Mouse (Mus musculus) midbrain, embryonic 16.5 days (tissue): ENCODE data around the gene Tfap2e. TPM values are rescaled to one million over a fixed set of nuclear protein-coding genes. Genes with fewer than 3 reads are reported as not detected.

Experiments used
- ATAC-seq: fragments of 200-750 bp; cut with Nextera tagmentation; 2 replicates; pipeline ENCODE4 v1.8.0; 2017; ENCODE audit warnings: moderate TSS enrichment
- H3K27ac ChIP-seq: fragments of 300-500 bp; sonication (generic); 2 replicates; pipeline ENCODE4 v1.5.1; 2014; ENCODE audit warnings: mild to moderate bottlenecking, low read length, mixed read lengths
- H3K27me3 ChIP-seq: fragments of 300-500 bp; sonication (generic); 2 replicates; pipeline ENCODE4 v1.6.1; 2014; ENCODE audit warnings: low read depth, low read length, mixed read lengths; ENCODE audit not compliant: control insufficient read depth, insufficient read depth
- H3K36me3 ChIP-seq: fragments of 300-500 bp; sonication (generic); 2 replicates; pipeline ENCODE4 v1.6.1; 2014; ENCODE audit warnings: mild to moderate bottlenecking, low read length, moderate library complexity, mixed read lengths; ENCODE audit not compliant: control insufficient read depth, insufficient read depth
- H3K4me1 ChIP-seq: fragments of 300-500 bp; sonication (generic); 2 replicates; pipeline ENCODE4 v1.6.1; 2014; ENCODE audit warnings: mild to moderate bottlenecking, low read length, mixed read lengths; ENCODE audit not compliant: control insufficient read depth, insufficient read depth
- H3K4me2 ChIP-seq: fragments of 300-500 bp; sonication (generic); 2 replicates; pipeline ENCODE4 v1.6.1; 2014; ENCODE audit warnings: mild to moderate bottlenecking, low read length, mixed read lengths
- H3K4me3 ChIP-seq: fragments of 300-500 bp; sonication (generic); 2 replicates; pipeline ENCODE4 v1.5.1; 2014; ENCODE audit warnings: low read depth, mild to moderate bottlenecking, low read length, moderate library complexity, mixed read lengths
- H3K9ac ChIP-seq: fragments of 300-500 bp; sonication (generic); 2 replicates; pipeline ENCODE4 v1.6.1; 2014; ENCODE audit warnings: low read depth, low read length, mixed read lengths
- H3K9me3 ChIP-seq: fragments of 300-500 bp; sonication (generic); replicated peaks from 2 replicates; pipeline ENCODE4 v1.6.1; 2014; ENCODE audit warnings: mild to moderate bottlenecking, low read length, mixed read lengths; ENCODE audit not compliant: control insufficient read depth, poor library complexity, severe bottlenecking
- WGBS: fragments of 180-500 bp; shearing (Covaris S2); extraction: QIAGEN DNeasy Blood & Tissue Kit; methylation state at CpG from one replicate; pipeline ENCODE4 v1.1.7; 2014; 5-methylcytosine and 5-hydroxymethylcytosine counted together
- polyA plus RNA-seq: library from polyadenylated mRNA; unstranded; fragments of >200 nt; fragmentation: Nextera tagmentation; extraction: Ambion mirVana; gene quantifications from 2 replicates; pipeline ENCODE4 v1.2.1, GENCODE M21; 2015

Gene Tfap2e
- polyA plus RNA-seq: 0.09 and 0.22 TPM in 2 replicates

GRCm38 (mm10) chr4:126736001-126736414 is at the start of gene Tfap2e:
Tfap2e (minus strand) TSS chr4:126736240.
- H3K4me1 ChIP-seq: no peaks in the 10 kb centered on the region; the same call in 1 of the 2 replicates
- H3K27ac ChIP-seq: no peak within 1 kb of the TSS
- peaks cover 61% of the 10 kb centered on the region for H3K27me3 ChIP-seq
- no peak within 1 kb of the TSS for H3K9ac ChIP-seq
- 1% methylated on average over 32 of the region's 32 CpGs for WGBS
- no peaks in the 10 kb centered on the region for H3K36me3 ChIP-seq
- H3K9me3 ChIP-seq: no peaks in the 10 kb centered on the region
- peak within 1 kb of the TSS; percentile 47 for H3K4me2 ChIP-seq
- ATAC-seq: no peak
- peak within 1 kb of the TSS; percentile 28 for H3K4me3 ChIP-seq

DNA sequence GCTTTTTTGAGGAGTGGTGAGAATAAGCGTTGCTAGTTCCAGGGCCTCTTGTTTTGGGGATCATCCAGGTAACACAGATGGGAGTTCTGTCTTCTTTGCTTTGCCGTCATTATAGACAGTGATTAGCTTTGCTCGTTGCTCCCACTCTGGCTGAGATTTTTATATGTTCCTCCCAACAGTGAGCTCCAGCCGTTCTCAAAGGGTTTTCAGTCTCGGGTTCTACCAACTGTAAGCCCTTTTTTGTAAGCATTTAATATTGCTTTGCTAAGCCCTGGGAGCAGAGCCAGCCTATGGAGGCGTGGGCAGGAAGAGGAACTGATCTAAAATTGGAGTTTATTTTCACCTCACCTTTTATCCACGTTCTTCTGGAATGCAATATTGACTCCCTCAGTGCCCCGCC is 47.0 kb upstream of the Tfap2e start:
- Histone ChIP-seq H3K36me3 (peaks cover 2% of the 10 kb centered on the region; the same call in 1 of the 2 replicates), H3K4me2 (no peak overlapping the region), H3K27ac (peak overlapping the region; percentile 5), H3K4me3 (no peak overlapping the region), H3K9ac (no peak overlapping the region), H3K9me3 (no peaks in the 10 kb centered on the region), H3K4me1 (peaks cover 35% of the 10 kb centered on the region), H3K27me3 (no peaks in the 10 kb centered on the region)
- WGBS: 78% methylated on average over 8 of the region's 8 CpGs
- ATAC-seq: no peak

DNA sequence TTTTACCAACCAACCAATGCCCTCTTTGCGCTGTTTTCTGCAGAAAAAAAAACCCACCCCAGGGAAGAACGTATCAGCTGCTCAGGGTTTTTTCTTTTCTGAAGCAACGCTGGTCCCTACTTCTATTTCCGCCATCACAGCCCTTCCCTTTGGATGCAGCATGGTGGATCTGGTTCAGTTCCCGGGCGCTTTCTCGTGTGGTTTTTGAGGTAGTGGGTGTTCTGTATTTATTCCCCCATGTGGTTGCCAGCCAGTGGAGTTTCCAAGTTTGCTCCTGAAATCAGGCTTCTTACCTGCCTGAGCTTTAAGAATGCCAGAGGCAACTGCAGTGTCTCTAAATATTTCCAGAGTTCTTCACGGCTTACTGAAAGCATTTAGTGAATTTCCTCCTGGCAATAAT is 46.5 kb upstream of the Tfap2e start:
- WGBS: 88% methylated on average over 8 of the region's 8 CpGs
- no peaks in the 10 kb centered on the region for H3K9me3 ChIP-seq
- no peak for ATAC-seq
- H3K4me3 ChIP-seq: no peak overlapping the region
- no peak overlapping the region for H3K4me2 ChIP-seq
- H3K36me3 ChIP-seq: peaks cover 1% of the 10 kb centered on the region; the same call in 1 of the 2 replicates
- no peak overlapping the region; the same call in 1 of the 2 replicates for H3K27ac ChIP-seq
- H3K27me3 ChIP-seq: no peaks in the 10 kb centered on the region
- no peak overlapping the region for H3K9ac ChIP-seq
- peaks cover 38% of the 10 kb centered on the region for H3K4me1 ChIP-seq

GRCm38 (mm10) chr4:126781871-126782270 is 45.8 kb upstream of the Tfap2e start:
- Histone ChIP-seq H3K4me2 (no peak overlapping the region), H3K27ac (no peak overlapping the region), H3K27me3 (no peaks in the 10 kb centered on the region), H3K4me3 (no peak overlapping the region), H3K9me3 (no peaks in the 10 kb centered on the region), H3K9ac (no peak overlapping the region), H3K4me1 (peaks cover 44% of the 10 kb centered on the region), H3K36me3 (no peaks in the 10 kb centered on the region)
- WGBS: 62% methylated on average over 3 of the region's 3 CpGs
- ATAC-seq: no peak

- WGBS: 29% methylated on average over 12 of the region's 12 CpGs
- peak overlapping the region; percentile 23 for H3K4me2 ChIP-seq
- H3K27me3 ChIP-seq: no peaks in the 10 kb centered on the region
- no peak overlapping the region for H3K4me3 ChIP-seq
- peak overlapping the region; percentile 18; the same call in 1 of the 2 replicates for H3K9ac ChIP-seq
- H3K9me3 ChIP-seq: no peaks in the 10 kb centered on the region
- 0 out of 2 replicates have a peak, but pooled peaks have one; percentile 27 for ATAC-seq
- no peaks in the 10 kb centered on the region for H3K36me3 ChIP-seq
- peaks cover 44% of the 10 kb centered on the region for H3K4me1 ChIP-seq
- peak overlapping the region; percentile 59 for H3K27ac ChIP-seq
Observed at GRCm38 (mm10) chr4:126779826-126780775, 44.1 kb upstream of the Tfap2e start.

DNA sequence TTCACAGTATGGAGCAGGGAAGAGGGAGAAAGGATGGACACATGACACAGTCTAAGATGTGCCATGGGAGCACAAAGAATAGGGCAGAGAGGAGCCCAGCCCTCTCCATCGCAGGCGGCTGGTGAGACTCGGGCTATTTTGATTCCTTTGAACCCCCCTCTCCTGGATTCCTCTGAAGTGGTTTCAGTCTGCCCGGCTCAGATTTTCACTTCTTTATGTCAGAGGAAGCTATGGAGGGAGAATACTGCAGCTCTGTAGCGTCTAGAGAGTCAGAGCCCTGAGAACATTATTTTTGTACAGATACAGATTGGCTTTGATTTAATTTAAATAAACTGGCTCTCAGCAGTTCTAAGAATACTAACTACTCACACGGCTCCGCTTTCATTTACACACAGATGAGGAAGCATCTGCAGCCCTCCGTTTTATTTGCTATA is 43.1 kb upstream of the Tfap2e start:
- WGBS: 15% methylated on average over 8 of the region's 8 CpGs
- peak; percentile 70; the same call in 1 of the 2 replicates for ATAC-seq
- no peak overlapping the region for H3K4me3 ChIP-seq
- no peaks in the 10 kb centered on the region for H3K9me3 ChIP-seq
- no peaks in the 10 kb centered on the region for H3K27me3 ChIP-seq
- peak overlapping the region; percentile 79 for H3K27ac ChIP-seq
- peak overlapping the region; percentile 48; the same call in 1 of the 2 replicates for H3K9ac ChIP-seq
- H3K4me2 ChIP-seq: peak overlapping the region; percentile 23
- no peaks in the 10 kb centered on the region for H3K36me3 ChIP-seq
- peaks cover 44% of the 10 kb centered on the region for H3K4me1 ChIP-seq

DNA sequence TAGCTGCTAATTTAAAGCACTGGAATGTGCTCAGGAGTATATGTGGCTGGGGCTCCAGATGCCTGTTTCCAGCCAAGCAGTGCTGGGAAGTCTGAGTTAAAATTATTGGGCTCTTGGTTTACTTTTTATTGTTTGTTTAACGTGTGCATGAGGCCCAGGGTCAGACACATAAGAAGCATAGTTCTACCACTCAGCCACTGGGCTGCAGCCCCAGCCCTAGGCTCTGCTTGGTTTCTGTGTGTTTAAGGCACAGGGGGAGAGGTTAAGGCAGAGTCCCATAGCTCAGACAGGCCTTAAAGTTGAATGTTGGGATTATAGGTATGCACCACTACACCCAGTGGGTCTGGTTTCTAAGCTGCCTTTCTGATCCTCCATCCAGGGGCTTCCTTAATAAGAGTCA is 39.1 kb upstream of the Tfap2e start:
- Histone ChIP-seq H3K4me3 (no peak overlapping the region), H3K9ac (no peak overlapping the region), H3K4me2 (no peak overlapping the region), H3K27me3 (no peaks in the 10 kb centered on the region), H3K27ac (no peak overlapping the region), H3K36me3 (no peaks in the 10 kb centered on the region), H3K4me1 (peaks cover 25% of the 10 kb centered on the region), H3K9me3 (no peaks in the 10 kb centered on the region)
- no peak for ATAC-seq
- 89% methylated on average over 1 of the region's 1 CpGs for WGBS

- Histone ChIP-seq H3K9me3 (no peaks in the 10 kb centered on the region), H3K9ac (no peak overlapping the region), H3K4me2 (no peak overlapping the region), H3K4me1 (peaks cover 12% of the 10 kb centered on the region), H3K27ac (no peak overlapping the region), H3K27me3 (no peaks in the 10 kb centered on the region), H3K36me3 (no peaks in the 10 kb centered on the region), H3K4me3 (no peak overlapping the region)
- WGBS: 86% methylated on average over 6 of the region's 6 CpGs
- ATAC-seq: no peak
Observed at GRCm38 (mm10) chr4:126773871-126774270, 37.8 kb upstream of the Tfap2e start.

DNA sequence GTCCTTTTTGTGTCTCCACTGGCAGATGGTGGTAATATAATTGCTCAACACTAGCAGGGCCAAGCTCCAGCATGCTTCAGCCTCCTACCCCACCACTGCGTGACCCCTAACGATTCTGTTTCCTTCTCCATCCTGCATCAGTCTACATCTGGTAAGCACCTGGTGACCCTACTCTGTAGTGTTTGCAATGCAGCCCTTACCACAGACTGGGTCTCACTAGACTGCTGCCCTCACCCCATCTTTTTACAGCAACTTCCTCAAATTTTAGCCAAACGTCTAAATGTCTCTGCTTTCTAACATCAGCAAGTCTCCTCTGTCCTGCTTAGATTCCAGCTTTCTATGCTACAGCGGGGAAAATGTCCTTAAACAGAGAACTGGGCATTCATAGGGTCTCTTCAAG is 34.8 kb upstream of the Tfap2e start:
- 93% methylated on average over 4 of the region's 4 CpGs for WGBS
- no peak for ATAC-seq
- H3K4me2 ChIP-seq: no peak overlapping the region
- no peaks in the 10 kb centered on the region; the same call in 1 of the 2 replicates for H3K36me3 ChIP-seq
- H3K27me3 ChIP-seq: no peaks in the 10 kb centered on the region
- no peaks in the 10 kb centered on the region for H3K9me3 ChIP-seq
- no peaks in the 10 kb centered on the region for H3K4me1 ChIP-seq
- H3K9ac ChIP-seq: no peak overlapping the region
- no peak overlapping the region for H3K4me3 ChIP-seq
- no peak overlapping the region for H3K27ac ChIP-seq
